Mouse (Mus musculus) megakaryocyte progenitor cell, adult 5-6 weeks (primary cell): ENCODE measurements around the gene Psmb4. TPM values are rescaled to one million over a fixed set of nuclear protein-coding genes. Genes with fewer than 3 reads are reported as not detected.
"Not testable (repeated sequence)": the region's sequence is repeated elsewhere in the genome, so short reads cannot be mapped to it uniquely, and the experiment has no call there.

ENCODE experiments used
- ATAC-seq: replicated peaks from 2 replicates; pipeline ENCODE4 v1.8.0; 2016; ENCODE audit warnings: mild to moderate bottlenecking, moderate TSS enrichment, inconsistent platforms; ENCODE audit not compliant: poor library complexity
- total RNA-seq, 2 experiments: library from RNA; stranded (forward) in 1 of 2; stranded (reverse) in 1 of 2; fragments of 157-497, 149-512 nt in 1 of 2; fragments of 200-1000 nt in 1 of 2; gene quantifications; 2 replicates each; pipeline versions ENCODE4 v1.2.3 to v1.2.4; 2015 to 2017

The Psmb4 gene
- total RNA-seq (2015): 341 and 364 TPM in 2 replicates
- 196 and 240 TPM in 2 replicates for total RNA-seq (2017)

DNA sequence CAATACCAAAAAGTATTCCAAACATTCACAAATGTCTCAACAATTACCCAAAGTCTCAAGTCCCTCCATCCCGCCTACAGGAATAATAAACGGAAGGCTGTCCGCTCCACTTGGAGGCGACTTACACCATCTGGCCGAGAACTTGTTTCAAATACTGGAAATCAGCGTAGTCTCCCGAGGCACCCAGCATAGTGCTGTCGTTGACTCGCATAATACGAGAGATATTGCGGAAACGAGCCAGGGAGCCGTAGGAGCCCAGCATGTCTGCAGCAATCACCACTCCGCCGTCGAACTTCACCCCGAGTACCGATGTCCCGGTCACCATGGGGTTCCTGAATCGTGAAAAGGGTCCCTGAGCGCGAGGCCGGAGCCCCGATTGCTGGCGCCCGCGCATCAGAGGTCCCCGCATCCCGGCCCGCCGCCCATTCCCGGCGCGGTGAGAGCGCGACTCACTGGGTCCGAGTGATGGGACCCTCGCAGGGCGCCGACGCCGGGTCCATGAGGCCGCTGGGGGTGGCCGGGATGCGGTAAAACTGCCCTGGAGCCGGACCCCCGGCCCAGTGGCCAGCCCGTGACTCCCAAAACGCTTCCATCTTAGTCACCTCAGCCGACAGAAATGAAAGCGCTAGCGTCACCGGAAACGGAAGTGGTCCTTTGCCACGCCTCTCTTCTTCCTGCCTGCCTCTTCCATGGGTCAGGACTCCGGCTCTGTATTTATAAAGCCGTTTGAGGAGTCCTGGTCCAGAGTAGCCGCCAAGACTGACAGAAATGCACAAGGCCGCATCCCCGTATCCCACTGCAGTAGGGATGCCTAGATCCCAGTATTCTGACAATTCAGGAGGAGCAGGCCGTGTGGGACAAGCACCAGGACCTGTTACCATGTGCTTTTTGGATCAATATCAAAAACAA is at the start of gene Psmb4:
Gene Psmb4, minus strand, starts transcription at position 646 of the 909 bp plus-strand sequence.
- ATAC-seq: peak; percentile 92

DNA sequence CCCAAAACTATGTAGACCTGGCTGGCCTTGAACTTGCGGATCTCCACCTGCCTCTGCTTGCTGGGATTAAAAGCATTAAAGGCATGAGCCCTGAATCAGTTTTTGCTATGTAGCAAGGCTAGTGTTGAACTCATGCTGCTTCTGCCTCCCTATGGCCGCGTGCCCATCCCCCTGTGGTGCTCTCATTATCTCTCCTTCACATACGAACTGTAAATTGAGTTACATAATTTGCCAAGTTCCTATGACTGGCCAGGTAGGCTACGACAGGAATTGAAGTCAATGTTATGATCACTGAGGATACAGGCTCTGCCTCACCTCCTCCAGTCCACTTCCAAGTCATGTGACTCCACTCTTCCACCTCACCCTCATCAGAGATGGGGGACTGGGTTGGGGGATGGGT is 49.4 kb upstream of the Psmb4 start:
- ATAC-seq: peak; percentile 36

DNA sequence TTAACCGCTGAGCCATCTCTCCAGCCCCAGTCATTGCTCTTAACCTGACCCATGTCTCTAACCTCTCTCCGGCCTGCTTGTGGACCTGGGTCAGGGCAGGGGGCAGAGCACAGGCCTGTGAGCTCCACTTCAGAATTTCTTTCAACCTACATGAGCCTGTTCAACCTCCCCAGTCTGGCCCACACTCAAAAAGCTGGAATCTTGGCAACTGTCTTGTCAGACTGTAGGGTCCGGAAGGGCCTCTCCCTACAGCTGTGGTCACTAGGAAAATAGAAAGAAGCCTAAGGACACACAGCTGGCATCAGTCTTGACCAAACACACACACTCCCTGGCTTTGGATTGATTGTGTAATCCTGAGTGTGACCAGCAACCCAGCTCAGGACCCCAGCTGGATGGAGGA is 48.6 kb upstream of the Psmb4 start:
- not testable (repeated sequence) for ATAC-seq

DNA sequence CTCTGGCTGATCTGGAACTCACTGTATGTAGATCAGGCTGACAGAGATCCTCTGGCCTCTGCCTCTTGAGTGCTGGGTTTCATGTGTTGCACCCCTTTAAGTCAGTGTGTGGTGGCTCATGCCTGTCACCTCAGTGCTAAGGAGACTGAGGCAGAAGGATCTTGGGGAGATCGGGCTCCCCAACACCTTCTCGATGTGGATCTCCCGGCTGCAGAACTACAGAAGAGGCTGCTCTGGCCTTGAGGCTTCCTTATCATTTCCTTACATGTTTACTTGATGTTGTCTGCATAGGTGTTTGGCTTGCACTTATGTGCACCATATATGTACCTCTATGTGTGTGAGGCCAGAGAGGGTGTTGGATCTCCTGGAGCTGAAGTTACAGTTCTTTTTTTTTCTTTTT is 47.8 kb upstream of the Psmb4 start:
- ATAC-seq: not testable (repeated sequence)

DNA sequence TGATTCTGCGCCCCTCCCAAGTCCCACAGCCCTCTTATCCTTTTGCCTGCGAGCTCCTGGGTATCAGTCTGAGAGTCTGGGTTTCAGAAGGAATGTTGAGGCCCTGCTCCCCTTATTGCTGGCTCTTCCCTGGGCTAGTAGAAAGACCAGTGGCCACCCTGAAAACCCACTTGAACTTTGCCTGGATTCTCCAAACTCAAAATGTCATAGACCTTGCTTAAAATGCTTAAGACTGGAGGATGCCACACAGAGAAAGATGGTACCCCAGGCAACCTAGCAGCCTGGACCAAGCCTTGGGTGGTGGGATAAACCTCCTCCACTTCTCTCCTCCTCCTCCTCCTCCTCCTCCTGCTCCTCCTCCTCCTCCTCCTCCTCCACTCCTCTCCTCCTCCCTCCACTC is 46.8 kb upstream of the Psmb4 start:
- ATAC-seq: not testable (repeated sequence)

DNA sequence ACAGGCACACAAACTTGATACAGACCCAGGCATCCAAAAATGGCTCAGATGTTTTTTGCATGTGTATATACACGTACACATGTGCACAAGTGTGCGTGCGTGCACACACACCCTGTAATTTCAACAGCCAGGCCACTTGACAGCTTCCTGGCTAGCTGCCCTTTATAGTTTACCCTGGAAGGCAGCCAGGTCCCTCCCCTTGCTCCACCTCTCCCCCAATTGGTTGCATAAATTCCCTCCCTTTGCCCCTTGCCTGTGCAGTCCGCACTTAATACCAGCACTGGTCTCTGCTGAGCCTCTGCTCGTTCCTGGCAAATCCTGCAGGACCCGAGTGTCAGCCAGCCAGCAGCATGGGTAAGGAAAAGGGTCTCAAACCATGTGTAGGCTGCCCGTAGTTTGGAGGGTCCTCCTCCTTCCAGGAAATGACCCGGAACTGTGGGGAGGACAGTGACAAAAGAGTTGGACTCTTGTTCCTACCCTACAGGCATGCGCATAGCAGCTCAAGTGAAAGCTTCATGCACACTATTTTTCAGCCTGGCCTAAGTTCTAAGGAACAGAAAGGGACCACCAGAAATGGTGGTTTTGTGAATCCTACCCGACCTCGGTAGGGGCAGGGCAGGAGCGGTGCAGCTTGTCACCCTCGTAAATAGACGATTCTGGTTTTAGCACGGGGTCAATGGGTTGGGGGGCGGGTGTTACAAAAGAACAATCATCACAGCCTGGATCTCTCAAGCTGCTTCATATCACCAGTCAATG is 46.2 kb upstream of the Psmb4 start, which contains the start of gene Selenbp1:
Gene Selenbp1, plus strand, starts transcription at position 248 of the 756 bp plus-strand sequence.
- ATAC-seq: peak; percentile 69

DNA sequence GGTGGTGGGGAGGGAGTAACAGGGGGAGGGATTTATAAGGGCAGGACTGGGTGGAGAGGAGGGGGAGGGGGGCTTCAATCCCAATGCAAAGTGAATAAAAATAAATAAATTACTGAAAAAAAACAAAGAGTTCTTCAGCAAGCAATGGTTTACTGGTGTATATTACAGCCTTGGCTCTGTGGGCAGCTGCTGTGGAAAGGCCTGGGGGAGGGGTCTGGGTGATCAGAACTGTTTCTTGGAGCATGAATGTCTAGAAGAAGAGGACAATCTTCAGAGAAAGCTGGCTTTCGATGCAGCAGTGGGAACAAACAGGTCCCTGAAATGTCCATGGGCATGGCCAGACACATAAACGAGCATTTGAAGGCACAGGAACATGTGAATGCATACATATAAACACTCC is 45.5 kb upstream of the Psmb4 start:
- ATAC-seq: not testable (repeated sequence)

DNA sequence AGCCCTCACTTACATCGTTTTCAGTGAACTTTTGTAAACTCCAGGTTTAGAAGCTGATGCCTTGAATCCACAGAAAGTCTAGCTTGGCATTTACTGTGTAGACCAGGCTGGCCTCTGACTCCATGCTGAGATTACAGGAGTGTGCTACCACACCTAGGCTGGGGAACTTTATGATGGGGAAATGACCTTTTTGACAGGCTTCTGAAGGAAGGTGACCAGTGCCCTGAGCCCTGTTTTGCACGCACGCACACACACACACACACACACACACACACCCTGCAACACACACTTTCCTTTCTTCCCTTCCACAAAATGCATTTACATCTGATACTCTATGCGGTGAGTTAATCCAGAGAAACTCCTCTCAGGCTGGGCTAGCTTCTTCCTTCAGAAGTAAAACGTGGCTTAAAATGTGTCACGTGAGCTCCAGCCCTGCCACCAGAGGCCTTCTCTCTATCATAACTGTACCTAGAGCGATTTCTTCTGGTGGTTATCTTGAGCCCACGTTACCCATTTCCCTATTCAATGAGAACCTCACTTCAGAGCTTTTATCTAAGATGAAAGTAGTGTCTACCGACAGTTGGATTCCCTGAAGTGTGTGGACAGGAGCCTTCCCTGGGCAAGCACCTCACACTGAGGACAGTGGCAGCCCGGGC is 44.8 kb upstream of the Psmb4 start:
- peak; percentile 36 for ATAC-seq

DNA sequence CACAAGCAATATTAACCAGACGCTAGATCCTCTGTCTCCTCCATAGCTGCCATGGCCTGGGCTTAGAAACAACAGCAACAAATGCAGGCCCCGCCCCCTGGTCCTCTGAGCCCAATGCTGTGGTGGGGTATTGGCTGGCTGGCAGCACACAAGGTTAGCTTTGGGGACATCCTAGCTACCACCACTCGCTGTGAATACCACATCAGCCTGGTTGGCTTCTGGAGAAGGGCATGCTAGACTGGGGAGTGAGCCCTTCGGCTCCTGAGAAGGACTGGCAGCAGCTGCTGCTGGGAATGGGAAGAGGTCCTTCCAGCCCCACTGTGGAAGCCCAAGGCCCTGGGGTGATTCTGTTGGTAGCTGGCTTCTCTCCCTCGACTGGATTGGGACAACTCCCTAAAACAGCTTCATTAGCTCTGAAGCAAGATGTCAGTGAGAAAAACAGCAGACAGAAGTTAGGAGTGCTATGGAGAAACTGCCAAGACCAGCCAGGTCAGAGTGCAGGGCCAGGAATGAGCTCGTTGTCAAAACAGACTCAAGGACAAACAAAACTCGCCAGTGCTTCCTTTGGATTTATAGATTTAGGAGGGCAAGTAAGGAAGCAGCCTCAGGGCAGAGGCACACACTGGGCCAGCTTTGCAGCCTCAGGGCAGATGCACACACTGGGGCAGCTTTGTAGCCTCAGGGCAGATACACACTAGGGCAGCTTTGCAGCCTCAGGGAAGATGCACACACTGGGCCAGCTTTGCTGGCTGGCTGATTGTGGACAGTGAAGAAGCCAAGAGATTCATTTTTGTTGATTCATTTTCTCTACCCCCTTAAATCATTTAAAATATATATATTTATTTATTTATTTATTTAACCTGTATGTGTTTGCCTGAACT is 43.9 kb upstream of the Psmb4 start:
- not testable (repeated sequence) for ATAC-seq

DNA sequence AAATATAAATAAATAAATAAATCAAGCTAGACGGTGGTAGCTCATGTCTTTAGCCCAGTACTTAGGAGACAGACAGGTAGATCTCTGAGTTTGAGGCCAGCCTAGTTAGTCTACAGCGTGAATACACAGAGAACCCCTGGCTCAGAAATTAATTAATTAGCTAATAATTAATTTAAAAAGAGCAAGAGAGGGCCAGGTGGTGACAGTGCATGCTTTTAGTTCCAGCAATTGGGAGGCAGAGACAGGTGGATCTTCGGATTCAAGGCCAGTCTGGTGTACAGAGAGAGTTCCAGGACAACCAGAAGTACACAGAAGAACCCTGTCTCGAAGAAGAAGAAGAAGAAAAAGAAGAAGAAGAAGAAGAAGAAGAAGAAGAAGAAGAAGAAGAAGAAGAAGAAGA is 42.2 kb upstream of the Psmb4 start:
- ATAC-seq: not testable (repeated sequence)

DNA sequence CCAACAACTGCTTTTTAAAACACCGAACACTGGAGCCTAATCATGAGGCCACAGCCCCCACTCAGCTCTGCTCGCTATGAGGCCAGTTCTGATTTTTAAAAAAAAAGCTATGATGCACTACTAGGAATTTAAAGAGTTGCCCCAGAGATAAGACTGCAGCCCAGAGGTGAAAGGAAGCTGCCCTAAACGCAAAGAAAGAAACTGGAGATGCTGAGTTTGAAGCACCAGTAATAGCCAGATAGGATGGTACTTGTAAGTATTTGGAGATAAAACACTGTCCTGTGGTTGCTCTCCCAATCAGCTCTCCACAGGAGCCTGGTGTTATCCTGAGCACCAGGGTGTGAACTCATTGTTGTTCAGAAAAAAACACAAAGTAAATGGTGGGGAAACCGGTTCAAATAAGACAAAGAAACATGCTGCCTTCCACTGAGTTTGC is 39.6 kb upstream of the Psmb4 start:
- peak; percentile 93 for ATAC-seq

DNA sequence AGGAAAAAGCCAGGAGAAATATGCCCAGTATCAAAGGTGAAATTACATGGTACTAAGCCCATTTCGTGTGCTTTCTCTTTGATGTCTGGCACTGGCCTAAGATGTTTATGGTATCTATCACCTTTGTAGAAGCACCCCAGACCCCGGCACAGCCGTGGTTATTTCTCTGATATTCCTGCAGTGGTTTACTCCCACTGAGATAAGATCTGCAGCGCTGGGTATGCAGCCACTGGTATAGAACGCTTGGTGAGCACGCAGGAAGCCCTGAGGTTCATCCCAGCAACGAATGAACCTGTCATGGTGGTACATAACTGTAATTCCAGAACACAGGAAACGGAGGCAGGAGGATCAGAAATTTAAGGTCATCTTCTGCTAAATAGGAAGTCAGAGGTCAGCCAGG is 37.9 kb upstream of the Psmb4 start:
- ATAC-seq: no peak

DNA sequence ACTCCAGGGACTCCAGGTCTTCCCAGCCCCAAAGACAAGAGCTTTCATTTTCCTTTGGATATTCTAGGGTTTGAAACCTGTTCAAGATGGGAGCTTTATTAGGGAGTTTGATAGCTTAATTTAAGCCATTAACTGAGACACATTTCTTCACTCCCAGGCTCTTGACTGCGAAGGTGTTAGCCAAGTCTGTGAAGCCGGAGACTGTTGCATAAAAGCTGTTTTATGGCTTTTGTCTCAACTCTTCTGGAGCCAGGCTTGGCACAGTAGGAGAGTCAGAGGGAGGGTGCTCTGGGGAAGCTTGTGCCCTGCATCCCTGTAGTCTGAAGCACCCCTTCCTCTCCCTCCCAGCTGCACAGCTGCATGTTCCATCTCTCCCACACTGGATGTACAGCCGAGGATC is 35.6 kb upstream of the Psmb4 start:
- no peak for ATAC-seq

DNA sequence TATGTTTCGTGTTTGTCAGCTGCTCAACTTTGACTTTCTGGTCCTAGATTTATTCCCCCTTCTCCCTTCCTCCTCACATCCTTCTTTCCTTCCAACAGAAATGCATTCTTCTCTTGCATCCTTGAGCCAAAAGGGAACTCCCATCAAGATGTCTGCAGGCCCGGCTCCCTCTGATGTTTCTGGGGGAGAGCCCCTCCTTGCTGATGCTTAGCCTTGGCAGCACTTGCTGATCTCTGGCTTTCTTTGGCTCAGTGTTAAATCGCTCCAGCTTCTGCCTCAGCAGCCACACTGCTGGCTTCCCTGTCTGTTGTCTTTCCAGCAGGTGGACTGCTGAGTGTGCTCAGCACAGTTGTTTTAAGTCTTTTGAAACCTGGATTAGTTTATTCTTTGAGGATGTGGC is 34.3 kb upstream of the Psmb4 start:
- no peak for ATAC-seq

DNA sequence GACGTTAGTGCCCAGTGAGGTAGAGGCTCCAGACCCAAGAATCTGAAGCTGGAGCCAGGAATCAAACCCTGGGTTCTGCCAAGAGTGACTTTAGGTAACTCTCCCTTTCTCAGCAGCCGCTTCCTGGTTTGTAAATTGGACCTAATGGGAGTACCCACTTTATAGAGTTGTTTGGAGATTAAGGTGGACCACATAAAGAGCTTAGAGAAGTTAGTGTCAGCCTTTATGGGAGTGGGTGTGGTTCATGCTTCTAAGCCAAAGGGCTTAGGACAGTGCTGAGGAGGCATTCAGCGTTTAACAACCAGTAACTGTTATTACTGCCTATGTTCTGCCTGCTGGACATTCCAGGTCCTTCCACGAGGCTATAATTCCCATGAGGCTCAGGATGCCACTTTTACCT is 32.1 kb upstream of the Psmb4 start:
- no peak for ATAC-seq

DNA sequence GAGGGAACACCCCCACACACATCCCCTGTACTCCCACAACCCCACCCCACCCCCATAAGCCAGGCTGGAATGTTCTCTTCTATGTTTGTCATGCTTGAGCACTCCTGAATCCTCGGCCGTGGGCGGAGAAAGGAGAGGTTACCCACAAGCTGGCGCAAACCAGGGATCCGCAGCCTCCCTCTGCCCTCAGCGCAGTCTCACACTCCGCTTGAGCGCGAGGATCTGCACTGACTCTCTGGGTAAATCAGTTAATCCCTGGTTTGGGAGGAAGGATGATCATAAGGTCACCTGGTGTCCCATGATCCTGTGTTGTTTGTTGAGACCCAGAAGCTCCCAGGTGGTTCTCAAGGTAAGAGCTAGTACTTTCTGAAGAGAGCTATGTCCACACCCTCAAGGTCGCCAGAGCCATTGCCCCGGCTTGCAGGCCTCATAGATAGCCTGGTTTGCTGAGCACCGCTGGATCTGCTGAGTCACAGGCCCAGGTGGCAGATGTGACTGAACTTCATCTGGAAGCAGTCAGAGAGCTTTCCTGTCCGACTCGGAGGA is 31.1 kb upstream of the Psmb4 start:
- ATAC-seq: peak; percentile 66

DNA sequence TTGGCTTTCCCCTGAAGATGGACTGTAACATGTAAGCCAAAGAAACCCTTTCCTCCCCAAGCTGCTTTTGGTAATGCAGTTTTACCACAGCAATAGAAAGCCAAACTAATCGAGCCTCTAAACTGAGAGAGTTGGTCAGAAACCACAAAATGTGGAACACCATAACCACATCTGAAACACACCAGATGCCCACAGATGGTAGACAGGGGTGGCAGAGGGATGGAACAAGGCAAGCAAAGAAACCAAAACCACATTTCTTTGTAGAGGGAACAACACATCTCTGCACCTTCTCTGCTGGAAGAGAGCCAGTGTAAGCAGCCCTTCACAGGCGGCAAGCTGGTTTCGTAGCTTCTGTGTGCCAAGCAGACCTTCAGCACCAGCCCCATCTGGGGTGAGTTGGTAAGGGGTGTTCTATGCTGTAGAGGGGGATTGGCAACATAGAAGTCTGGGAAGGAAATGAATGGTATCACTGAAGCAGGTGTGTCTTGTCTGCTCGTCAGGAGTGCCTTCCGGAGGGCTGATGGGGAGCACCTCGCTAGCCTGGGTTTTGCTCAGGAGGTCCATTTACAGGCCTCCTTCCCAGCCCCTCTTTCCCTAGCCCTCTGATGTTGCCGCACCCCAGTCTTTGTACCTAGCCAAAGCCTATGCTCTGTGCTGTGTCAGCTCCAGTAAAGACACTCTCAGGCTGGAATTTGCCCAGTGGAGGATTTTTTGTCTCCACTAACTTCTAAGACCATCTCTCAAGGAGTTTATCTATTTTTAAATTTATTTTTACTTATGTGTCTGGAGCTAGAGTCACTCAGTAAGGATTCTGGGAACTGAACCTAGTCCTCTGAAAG is 29.4 kb upstream of the Psmb4 start:
- ATAC-seq: peak; percentile 80

DNA sequence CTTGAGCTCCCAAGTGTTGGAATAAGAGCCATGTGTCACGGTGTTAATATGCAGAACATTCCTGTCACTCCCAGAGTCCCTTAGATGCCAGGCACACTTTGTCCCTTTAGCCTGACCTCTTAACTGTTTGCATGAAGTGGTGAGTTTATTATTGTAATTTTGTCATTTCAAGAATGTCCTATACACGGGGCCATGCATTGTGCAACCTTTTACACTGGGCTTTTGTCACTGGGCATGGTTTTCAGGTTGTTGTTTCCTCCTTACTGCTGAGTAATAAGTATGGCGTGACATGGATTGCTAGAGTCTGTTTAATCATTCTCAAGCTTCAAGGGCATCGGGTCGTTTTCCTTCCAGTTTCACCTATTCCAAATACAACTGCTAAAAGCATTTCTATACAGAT is 27.0 kb upstream of the Psmb4 start:
- ATAC-seq: no peak

DNA sequence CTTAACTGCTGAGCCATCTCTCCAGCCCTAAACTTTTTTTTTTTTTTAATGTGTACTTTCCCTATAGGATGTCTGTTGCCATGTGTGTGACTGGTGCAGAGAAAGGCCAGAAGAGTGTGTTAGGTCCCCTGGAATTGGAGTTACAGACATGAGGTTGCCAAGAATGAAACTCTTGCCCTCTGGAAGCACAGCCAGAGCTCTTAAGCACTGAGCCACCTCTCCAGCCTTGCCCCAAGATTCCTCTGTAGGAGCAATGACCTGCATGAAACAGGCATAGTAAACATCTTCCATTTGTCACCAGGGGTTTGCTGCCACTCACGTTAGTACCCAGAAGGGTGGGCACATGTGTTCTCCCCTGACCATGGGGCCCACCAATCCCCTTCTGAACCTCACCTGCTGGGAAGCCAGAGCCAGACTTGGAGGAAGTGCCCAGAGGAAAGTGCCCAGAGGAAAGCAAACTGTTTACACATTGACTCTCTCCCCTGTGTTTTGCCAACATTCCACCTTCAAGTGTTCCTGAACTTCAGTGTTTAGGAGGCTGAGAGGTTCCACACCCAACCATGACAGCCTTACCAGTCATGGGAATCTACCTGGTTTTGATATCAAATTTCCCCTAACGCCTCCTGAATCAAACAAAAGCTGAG is 24.4 kb upstream of the Psmb4 start:
- ATAC-seq: no peak
